Mouse (Mus musculus): ENCODE measurements around the gene Dab2.

DNA sequence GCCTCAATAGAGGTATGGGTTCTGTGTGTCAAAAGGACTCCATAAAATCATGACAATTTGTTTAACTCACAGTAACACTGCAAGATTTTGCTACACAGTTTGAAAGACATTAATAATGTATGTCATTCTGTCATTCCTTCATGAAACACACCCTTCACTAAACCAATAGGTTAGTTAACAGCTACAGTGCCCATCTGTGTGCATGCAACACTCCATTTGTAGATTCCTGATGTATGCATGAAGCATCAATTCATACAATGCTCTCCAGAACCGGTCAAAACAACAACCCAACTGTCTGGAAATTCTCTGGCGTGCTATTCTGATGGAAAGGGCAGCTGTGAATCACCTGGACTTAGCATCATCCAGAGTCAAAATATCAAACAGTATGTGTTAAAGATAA, 60.3 kb downstream of the Dab2 start:
- TF ChIP-seq GATA1 (IDR thresholded peaks at IDR 0.05; ENCODE audit: low read length) (no peak), TAL1 (IDR thresholded peaks at IDR 0.05; ENCODE audit: low read length) (no peak)

All from erythroblast, embryonic 14.5 days (primary cell).